Mouse (Mus musculus) C2C12 (cell line): ENCODE results near the gene Cyp4f17.

Experiments used
- CEBPB ChIP-seq: IDR thresholded peaks from one replicate; pipeline ENCODE4 v1.6.1; 2011; ENCODE audit warnings: low read depth, mild to moderate bottlenecking, control low read depth, moderate library complexity
- CTCF ChIP-seq: IDR thresholded peaks from one replicate; pipeline ENCODE4 v1.5.1; 2011; ENCODE audit not compliant: control insufficient read depth, insufficient read depth, insufficient read length
- FOSL1 ChIP-seq: IDR thresholded peaks from one replicate; pipeline ENCODE4 v1.8.0; 2011; ENCODE audit warnings: mild to moderate bottlenecking, low read length; ENCODE audit not compliant: poor library complexity, insufficient read depth, severe bottlenecking
- MAX ChIP-seq: IDR thresholded peaks from one replicate; pipeline ENCODE4 v1.6.1; 2011; ENCODE audit warnings: mild to moderate bottlenecking, control low read depth
- MYOD1 ChIP-seq: IDR thresholded peaks from one replicate; pipeline ENCODE4 v1.6.1; 2011; ENCODE audit warnings: low read depth; ENCODE audit not compliant: control insufficient read depth, insufficient read length
- USF1 ChIP-seq: IDR thresholded peaks from one replicate; pipeline ENCODE4 v1.6.1; 2011; ENCODE audit warnings: low read depth, mild to moderate bottlenecking, control low read depth, moderate library complexity

- TF ChIP-seq MAX (no peak), CTCF (no peak), MYOD1 (no peak), FOSL1 (no peak), USF1 (no peak), CEBPB (no peak)
Observed at GRCm38 (mm10) chr17:32501051-32501450, 4.8 kb upstream of the Cyp4f17 start.
